Mouse (Mus musculus) hindbrain, embryonic 11.5 days (tissue): Measurements from ENCODE around the gene 0610009B22Rik. TPM values are rescaled to one million over a fixed set of nuclear protein-coding genes. Genes with fewer than 3 reads are reported as not detected.
"Not testable (repeated sequence)": the region's sequence is repeated elsewhere in the genome, so short reads cannot be mapped to it uniquely, and the experiment has no call there.

Source experiments
- ATAC-seq: fragments of 200-750 bp; cut with Nextera tagmentation; 2 replicates; pipeline ENCODE4 v1.8.0; 2017; ENCODE audit warnings: mild to moderate bottlenecking, moderate TSS enrichment, moderate library complexity; ENCODE audit not compliant: low FRiP score
- DNase-seq: peaks from one replicate; pipeline ENCODE4 v3.0.0-alpha.2; 2015; ENCODE audit warnings: low spot score
- H3K27ac ChIP-seq: fragments of 300-500 bp; sonication (generic); 2 replicates; pipeline ENCODE4 v1.5.1; 2014; ENCODE audit warnings: mild to moderate bottlenecking, low read depth, low read length
- H3K27me3 ChIP-seq: fragments of 300-500 bp; sonication (generic); 2 replicates; pipeline ENCODE4 v1.6.1; 2014; ENCODE audit warnings: mild to moderate bottlenecking, low read length, moderate library complexity, mixed read lengths; ENCODE audit not compliant: control insufficient read depth, insufficient read depth
- H3K36me3 ChIP-seq: fragments of 300-500 bp; sonication (generic); 2 replicates; pipeline ENCODE4 v1.6.1; 2014; ENCODE audit warnings: mild to moderate bottlenecking, low read length, moderate library complexity, mixed read lengths; ENCODE audit not compliant: control insufficient read depth, insufficient read depth
- H3K4me1 ChIP-seq: fragments of 300-500 bp; sonication (generic); replicated peaks from 2 replicates; pipeline ENCODE4 v1.6.1; 2014; ENCODE audit warnings: low read length, mixed read lengths; ENCODE audit not compliant: control insufficient read depth, insufficient read depth
- H3K4me2 ChIP-seq: fragments of 300-500 bp; sonication (generic); replicated peaks from 2 replicates; pipeline ENCODE4 v1.6.1; 2014; ENCODE audit warnings: mild to moderate bottlenecking, low read depth, low read length
- H3K4me3 ChIP-seq: fragments of 300-500 bp; sonication (generic); 2 replicates; pipeline ENCODE4 v1.5.1; 2014; ENCODE audit warnings: low read depth, low read length
- H3K9ac ChIP-seq: fragments of 300-500 bp; sonication (generic); 2 replicates; pipeline ENCODE4 v1.6.1; 2014; ENCODE audit warnings: low read depth, low read length
- H3K9me3 ChIP-seq: fragments of 300-500 bp; sonication (generic); 2 replicates; pipeline ENCODE4 v1.6.1; 2016; ENCODE audit warnings: low read length; ENCODE audit not compliant: control insufficient read depth
- WGBS: fragments of 180-500 bp; shearing (Covaris S2); extraction: QIAGEN DNeasy Blood & Tissue Kit; methylation state at CpG from one replicate; pipeline ENCODE4 v1.1.7; 2014; 5-methylcytosine and 5-hydroxymethylcytosine counted together
- polyA plus RNA-seq: library from polyadenylated mRNA; unstranded; fragments of >200 nt; fragmentation: Nextera tagmentation; extraction: Ambion mirVana; gene quantifications from 2 replicates; pipeline ENCODE4 v1.2.1, GENCODE M21; 2014

0610009B22Rik gene
- polyA plus RNA-seq, 1 experiment from 2014 or later, result 110 TPM

GRCm38 (mm10) chr11:51694984-51695383 is 6.3 kb upstream of the 0610009B22Rik start:
- Histone ChIP-seq H3K27ac (no peak overlapping the region), H3K9me3 (no peaks in the 10 kb centered on the region), H3K27me3 (no peaks in the 10 kb centered on the region), H3K36me3 (peaks cover 6% of the 10 kb centered on the region), H3K4me3 (no peak overlapping the region), H3K9ac (no peak overlapping the region), H3K4me2 (no peak overlapping the region), H3K4me1 (no peaks in the 10 kb centered on the region)
- DNase-seq (no peak), ATAC-seq (no peak)
- 96% methylated on average over 3 of the region's 3 CpGs for whole genome bisulfite sequencing

- 94% methylated on average over 1 of the region's 3 CpGs for WGBS
- not testable (repeated sequence) for H3K9ac ChIP-seq, DNase-seq, H3K4me1 ChIP-seq, ATAC-seq, H3K4me2 ChIP-seq, H3K27me3 ChIP-seq, H3K9me3 ChIP-seq, H3K36me3 ChIP-seq, H3K4me3 ChIP-seq, H3K27ac ChIP-seq
Measured at GRCm38 (mm10) chr11:51690597-51690996, 1.9 kb upstream of the 0610009B22Rik start.

- WGBS, result 22% methylated on average over 6 of the region's 6 CpGs
Measured at GRCm38 (mm10) chr11:51689343-51689742, 669 bp upstream of the 0610009B22Rik start.

GRCm38 (mm10) chr11:51681976-51682374 is 6.7 kb downstream of the 0610009B22Rik start:
- Histone ChIP-seq H3K9me3 (no peaks in the 10 kb centered on the region), H3K27ac (no peak overlapping the region), H3K9ac (no peak overlapping the region), H3K36me3 (no peaks in the 10 kb centered on the region), H3K4me1 (no peaks in the 10 kb centered on the region), H3K4me2 (no peak overlapping the region), H3K27me3 (no peaks in the 10 kb centered on the region), H3K4me3 (no peak overlapping the region)
- ATAC-seq (no peak), DNase-seq (no peak)
- WGBS, result 48% methylated on average over 8 of the region's 8 CpGs

More at GRCm38 (mm10) chr11:51689343-51689742, 669 bp upstream of the 0610009B22Rik start:
- Histone ChIP-seq H3K27ac (peak overlapping the region; percentile 94), H3K36me3 (no peaks in the 10 kb centered on the region), H3K9ac (peak overlapping the region; percentile 62), H3K27me3 (no peaks in the 10 kb centered on the region), H3K9me3 (no peaks in the 10 kb centered on the region), H3K4me3 (peak overlapping the region; percentile 57), H3K4me2 (peak overlapping the region; percentile 40), H3K4me1 (0 out of 2 replicates have a peak, but pooled peaks cover 2% of the 10 kb centered on the region)
- DNase-seq (peak; percentile 54), ATAC-seq (no peak)

- Histone ChIP-seq H3K4me2 (no peak overlapping the region), H3K4me3 (no peak overlapping the region), H3K4me1 (no peaks in the 10 kb centered on the region), H3K9ac (no peak overlapping the region), H3K27me3 (no peaks in the 10 kb centered on the region), H3K27ac (no peak overlapping the region), H3K9me3 (no peaks in the 10 kb centered on the region), H3K36me3 (no peaks in the 10 kb centered on the region)
- DNase-seq, result peak; percentile 89
- ATAC-seq, result no peak
- WGBS, result 33% methylated on average over 13 of the region's 13 CpGs
Measured at GRCm38 (mm10) chr11:51681324-51681975, 7.2 kb downstream of the 0610009B22Rik start.

- Histone ChIP-seq H3K4me3 (no peak overlapping the region), H3K9me3 (no peaks in the 10 kb centered on the region), H3K27me3 (no peaks in the 10 kb centered on the region), H3K27ac (no peak overlapping the region), H3K9ac (no peak overlapping the region), H3K4me2 (no peak overlapping the region), H3K4me1 (no peaks in the 10 kb centered on the region), H3K36me3 (no peaks in the 10 kb centered on the region)
- WGBS, result 70% methylated on average over 3 of the region's 3 CpGs
- ATAC-seq, result no peak
- DNase-seq, result no peak
Measured at GRCm38 (mm10) chr11:51679466-51679865, 9.2 kb downstream of the 0610009B22Rik start.

- Histone ChIP-seq H3K9ac (no peak overlapping the region), H3K4me3 (no peak overlapping the region)
- 78% methylated on average over 6 of the region's 6 CpGs for WGBS
Measured at GRCm38 (mm10) chr11:51677737-51678418, 10.8 kb downstream of the 0610009B22Rik start.

DNA sequence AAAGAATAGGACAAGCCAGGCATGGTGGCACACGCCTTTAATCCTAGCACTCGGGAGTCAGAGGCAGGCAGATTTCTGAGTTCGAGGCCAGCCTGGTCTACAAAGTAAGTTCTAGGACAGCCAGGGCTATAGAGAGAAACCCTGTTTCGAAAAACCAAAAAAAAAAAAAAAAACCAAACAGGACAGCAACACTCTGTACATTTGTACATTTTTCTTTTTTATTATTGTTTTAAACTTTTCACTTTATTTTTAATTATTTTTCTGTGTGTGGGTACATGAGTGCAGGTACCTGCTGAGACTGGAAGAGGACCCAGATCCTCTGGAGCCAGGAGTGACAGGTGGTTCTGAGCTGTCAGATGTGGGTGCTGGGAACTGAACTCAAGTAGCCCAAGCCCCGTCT is 13.3 kb downstream of the 0610009B22Rik start:
- no peak for ATAC-seq
- H3K9ac ChIP-seq, result no peak overlapping the region
- H3K9me3 ChIP-seq, result no peaks in the 10 kb centered on the region
- WGBS, result 78% methylated on average over 5 of the region's 5 CpGs
- no peak for DNase-seq
- no peaks in the 10 kb centered on the region for H3K36me3 ChIP-seq
- H3K27me3 ChIP-seq, result no peaks in the 10 kb centered on the region
- no peak overlapping the region for H3K27ac ChIP-seq
- H3K4me3 ChIP-seq, result no peak overlapping the region
- H3K4me1 ChIP-seq, result no peaks in the 10 kb centered on the region
- H3K4me2 ChIP-seq, result no peak overlapping the region

More at GRCm38 (mm10) chr11:51677737-51678418, 10.8 kb downstream of the 0610009B22Rik start:
- H3K9me3 ChIP-seq, result no peaks in the 10 kb centered on the region
- ATAC-seq (no peak), DNase-seq (no peak)
- H3K4me2 ChIP-seq, result no peak overlapping the region
- H3K27ac ChIP-seq, result no peak overlapping the region
- H3K27me3 ChIP-seq, result no peaks in the 10 kb centered on the region
- H3K4me1 ChIP-seq, result no peaks in the 10 kb centered on the region
- H3K36me3 ChIP-seq, result no peaks in the 10 kb centered on the region

DNA sequence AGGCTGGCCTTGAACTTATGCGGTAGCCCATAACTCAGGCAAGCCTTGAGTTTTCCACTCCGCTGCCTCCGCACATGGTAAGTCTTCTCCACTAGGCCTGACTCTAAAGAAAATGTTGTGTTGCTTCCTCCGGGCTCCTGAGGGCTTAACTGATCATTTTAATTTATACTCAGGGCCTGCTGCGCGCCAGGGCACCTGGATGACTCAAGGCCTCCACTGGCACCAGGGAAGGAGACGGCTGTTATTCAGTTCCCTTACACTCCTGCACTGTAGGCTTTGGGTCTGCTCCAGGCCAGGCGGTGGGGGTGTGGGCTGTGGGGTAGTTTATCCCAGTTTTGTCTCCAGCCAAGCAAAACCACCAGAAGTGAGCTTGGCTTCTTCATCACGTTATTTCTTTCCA is 15.4 kb downstream of the 0610009B22Rik start:
- Histone ChIP-seq H3K9me3 (no peaks in the 10 kb centered on the region), H3K36me3 (no peaks in the 10 kb centered on the region), H3K4me1 (no peaks in the 10 kb centered on the region), H3K4me3 (no peak overlapping the region), H3K9ac (no peak overlapping the region), H3K27ac (no peak overlapping the region), H3K27me3 (no peaks in the 10 kb centered on the region), H3K4me2 (no peak overlapping the region)
- WGBS, result 87% methylated on average over 9 of the region's 9 CpGs
- no peak for ATAC-seq
- no peak for DNase-seq
